Comparison of ENCODE assay signal across 10 mouse cellular contexts in genomic region chr9:110742295-110742950, GRCm38 (mm10). TPM values are rescaled to one million over a fixed set of nuclear protein-coding genes. Genes with fewer than 3 reads are reported as not detected.
DNase-seq lines count a peak whose midpoint lies in the region; ATAC-seq and TF ChIP-seq lines count a peak whose summit lies in the region.
"Had no signal": no experiment of that assay in that cellular context is flagged by ENCODE, and none has a peak within 500 bp of the region (broad histone marks: within the 10 kb centered on the region; RNA-seq: fewer than 3 reads in every experiment).

No protein-coding gene starts in this region.

- H3K9ac ChIP-seq in heart, embryonic 13.5 days: peak overlapping the region; percentile 93
- peak overlapping the region; percentile 65 for H3K9ac ChIP-seq in midbrain, postnatal 0 days (replicated peaks; ENCODE audit: low read length, poor library complexity, severe bottlenecking)

- H3K27me3 ChIP-seq in erythroblast, embryonic 14.5 days (ENCODE audit: control insufficient read depth): peaks cover 77% of the 10 kb centered on the region
- H3K27me3 ChIP-seq in heart, embryonic 13.5 days (replicated peaks): peaks cover 39% of the 10 kb centered on the region
- peaks cover 71% of the 10 kb centered on the region for H3K27me3 ChIP-seq in limb, embryonic 10.5 days (ENCODE audit: low read depth, poor library complexity, severe bottlenecking)
- peaks cover 31% of the 10 kb centered on the region for H3K27me3 ChIP-seq in midbrain, postnatal 0 days (ENCODE audit: insufficient read depth, low read length)

- peak overlapping the region; percentile 86 for H3K4me2 ChIP-seq in heart, embryonic 13.5 days
- H3K4me2 ChIP-seq in midbrain, postnatal 0 days (ENCODE audit: low read depth, low read length, poor library complexity, severe bottlenecking): peak overlapping the region; percentile 95

- H3K27ac ChIP-seq in heart, embryonic 13.5 days (replicated peaks): peak overlapping the region; percentile 90
- H3K27ac ChIP-seq in limb, embryonic 10.5 days: peak overlapping the region; percentile 95
- no peak overlapping the region for H3K27ac ChIP-seq in midbrain, postnatal 0 days (ENCODE audit: low read depth, low read length)

- peaks cover 2% of the 10 kb centered on the region; the same call in 1 of the 2 replicates for H3K9me3 ChIP-seq in erythroblast, embryonic 14.5 days (ENCODE audit: control insufficient read depth, low read length)
- H3K9me3 ChIP-seq in heart, embryonic 13.5 days: no peaks in the 10 kb centered on the region
- no peaks in the 10 kb centered on the region for H3K9me3 ChIP-seq in limb, embryonic 10.5 days (replicated peaks)
- no peaks in the 10 kb centered on the region for H3K9me3 ChIP-seq in midbrain, postnatal 0 days (ENCODE audit: low read length)

- no peak for TF ChIP-seq CTCF in midbrain, postnatal 0 days (IDR thresholded peaks at IDR 0.05)

- no peak for ATAC-seq in erythroblast, adult 5-6 weeks (replicated peaks; ENCODE audit: low FRiP score, poor library complexity, severe bottlenecking)
- ATAC-seq in heart, embryonic 13.5 days (ENCODE audit: extremely low read depth, insufficient number of reproducible peaks, low FRiP score, low TSS enrichment): peak; percentile 25
- ATAC-seq in midbrain, postnatal 0 days (ENCODE audit: low FRiP score): peak; percentile 48; the same call in 1 of the 2 replicates
- no peak for ATAC-seq in cerebellum, adult (ENCODE audit: insufficient number of reproducible peaks, low FRiP score, low TSS enrichment)

- H3K4me3 ChIP-seq in erythroblast, embryonic 14.5 days (replicated peaks): peak overlapping the region; percentile 48
- H3K4me3 ChIP-seq in heart, embryonic 13.5 days: peak overlapping the region; percentile 81
- H3K4me3 ChIP-seq in limb, embryonic 10.5 days: peak overlapping the region; percentile 80
- peak overlapping the region; percentile 62 for H3K4me3 ChIP-seq in midbrain, postnatal 0 days (ENCODE audit: low read depth, low read length)

- DNase-seq in adrenal gland, postnatal 25 days: peak; percentile 33
- peak; percentile 84 for DNase-seq in limb, embryonic 10.5 days (ENCODE audit: low spot score)
- no peak for DNase-seq in midbrain, postnatal 0 days (ENCODE audit: low spot score)
- DNase-seq in cerebellum, adult 9-11 months: no peak

- H3K4me1 ChIP-seq in erythroblast, embryonic 14.5 days (ENCODE audit: control insufficient read depth): peaks cover 2% of the 10 kb centered on the region; the same call in 1 of the 2 replicates
- H3K4me1 ChIP-seq in heart, embryonic 13.5 days: peaks cover 47% of the 10 kb centered on the region
- H3K4me1 ChIP-seq in limb, embryonic 10.5 days: peaks cover 72% of the 10 kb centered on the region
- no peaks in the 10 kb centered on the region for H3K4me1 ChIP-seq in midbrain, postnatal 0 days (ENCODE audit: insufficient read depth, low read length)

- no peaks in the 10 kb centered on the region for H3K36me3 ChIP-seq in erythroblast, embryonic 14.5 days (ENCODE audit: control insufficient read depth)
- H3K36me3 ChIP-seq in heart, embryonic 13.5 days: peaks cover 24% of the 10 kb centered on the region
- H3K36me3 ChIP-seq in limb, embryonic 10.5 days: peaks cover 20% of the 10 kb centered on the region
- H3K36me3 ChIP-seq in midbrain, postnatal 0 days (ENCODE audit: insufficient read depth, low read length): no peaks in the 10 kb centered on the region

- under 1% methylated on average over 58 of the region's 71 CpGs for WGBS in heart, embryonic 13.5 days
- WGBS in limb, embryonic 10.5 days: under 1% methylated on average over 63 of the region's 71 CpGs
- under 1% methylated on average over 45 of the region's 71 CpGs for WGBS in midbrain, postnatal 0 days

RNA-seq across cellular contexts. Expression of gene Myl3, which starts 0.8 kb away (rescaled TPM):
- polyA plus RNA-seq in erythroblast, embryonic 14.5 days (2012): not detected in 2 replicates
- total RNA-seq in erythroblast, adult 5-6 weeks (2015; ENCODE audit: low replicate concordance): not detected in 2 replicates
- total RNA-seq in erythroblast, adult 5-6 weeks (2017; ENCODE audit: low replicate concordance): not detected in 2 replicates
- 1.2 TPM in 1 of 2 replicates, not detected in the other for total RNA-seq in adrenal gland, postnatal 25 days (2021)
- polyA plus RNA-seq in heart, embryonic 13.5 days (2015; fragmentation: Nextera tagmentation; extraction: Ambion mirVana): 3,771 and 4,285 TPM in 2 replicates
- polyA plus RNA-seq in limb, embryonic 10.5 days (2016; fragmentation: Nextera tagmentation; extraction: Ambion mirVana): 1.7 and 3.5 TPM in 2 replicates
- total RNA-seq in midbrain, postnatal 0 days (2014; rRNA removed): 0.66 TPM in 1 of 2 replicates, not detected in the other
- 0.29 TPM in 1 of 2 replicates, not detected in the other for polyA plus RNA-seq in midbrain, postnatal 0 days (2015; fragmentation: Nextera tagmentation; extraction: Ambion mirVana)
- polyA plus RNA-seq: C2C12 had no signal

RNA-seq across cellular contexts. Expression of gene Pth1r, which starts 4.5 kb away (rescaled TPM):
- not detected in 2 replicates for polyA plus RNA-seq in erythroblast, embryonic 14.5 days (2012)
- not detected in 2 replicates for total RNA-seq in erythroblast, adult 5-6 weeks (2015; ENCODE audit: low replicate concordance)
- not detected in 2 replicates for total RNA-seq in erythroblast, adult 5-6 weeks (2017; ENCODE audit: low replicate concordance)
- total RNA-seq in adrenal gland, postnatal 25 days (2021): 8.0 and 9.7 TPM in 2 replicates
- polyA plus RNA-seq in heart, embryonic 13.5 days (2015; fragmentation: Nextera tagmentation; extraction: Ambion mirVana): 31.2 and 33.3 TPM in 2 replicates
- polyA plus RNA-seq in limb, embryonic 10.5 days (2016; fragmentation: Nextera tagmentation; extraction: Ambion mirVana): 36.3 and 49.2 TPM in 2 replicates
- total RNA-seq in midbrain, postnatal 0 days (2014; rRNA removed): 14.6 and 20.8 TPM in 2 replicates
- polyA plus RNA-seq in midbrain, postnatal 0 days (2015; fragmentation: Nextera tagmentation; extraction: Ambion mirVana): 7.9 and 8.3 TPM in 2 replicates

RNA-seq across cellular contexts. Expression of gene Prss42, which starts 55.5 kb away (rescaled TPM):
- polyA plus RNA-seq in erythroblast, embryonic 14.5 days (2012): not detected in 2 replicates
- total RNA-seq in erythroblast, adult 5-6 weeks (2015; ENCODE audit: low replicate concordance): not detected in 2 replicates
- total RNA-seq in erythroblast, adult 5-6 weeks (2017; ENCODE audit: low replicate concordance): not detected in 2 replicates
- total RNA-seq in adrenal gland, postnatal 25 days (2021): not detected in 2 replicates
- 0.11 TPM in 1 of 2 replicates, not detected in the other for polyA plus RNA-seq in heart, embryonic 13.5 days (2015; fragmentation: Nextera tagmentation; extraction: Ambion mirVana)
- polyA plus RNA-seq in limb, embryonic 10.5 days (2016; fragmentation: Nextera tagmentation; extraction: Ambion mirVana): not detected in 2 replicates
- total RNA-seq in midbrain, postnatal 0 days (2014; rRNA removed): not detected in 2 replicates
- not detected in 2 replicates for polyA plus RNA-seq in midbrain, postnatal 0 days (2015; fragmentation: Nextera tagmentation; extraction: Ambion mirVana)
- total RNA-seq: gastrocnemius, postnatal 4 days had no signal
- polyA plus RNA-seq: C2C12 had no signal

Comparison
In these comparisons a context has a peak if more than half of its experiments do, and no peak if none do; other contexts are left out.
1. ATAC-seq: peak in heart, embryonic 13.5 days (single experiment) and midbrain, postnatal 0 days (single experiment); none in erythroblast, adult 5-6 weeks (single experiment) and cerebellum, adult (single experiment).
2. DNase-seq: peak in adrenal gland, postnatal 25 days (single experiment) and limb, embryonic 10.5 days (single experiment); none in midbrain, postnatal 0 days (single experiment) and cerebellum, adult 9-11 months (single experiment).
3. RNA of gene Myl3, which starts 0.8 kb away (polyA plus RNA-seq): 3,771 to 4,285 TPM in heart, embryonic 13.5 days; 1.7 to 3.5 TPM in limb, embryonic 10.5 days, 0.29 TPM in midbrain, postnatal 0 days and not detected in erythroblast, embryonic 14.5 days; every median in the first group is over 100 times any median in the second.
4. Peak in every context shown above with its lines, with median percentiles within 50 percentile points of each other: H3K4me3 ChIP-seq.